Mouse (Mus musculus): ENCODE data around the gene Plac1.
"Not testable (repeated sequence)": the region's sequence is repeated elsewhere in the genome, so short reads cannot be mapped to it uniquely, and the experiment has no call there.

Gene Plac1

DNA sequence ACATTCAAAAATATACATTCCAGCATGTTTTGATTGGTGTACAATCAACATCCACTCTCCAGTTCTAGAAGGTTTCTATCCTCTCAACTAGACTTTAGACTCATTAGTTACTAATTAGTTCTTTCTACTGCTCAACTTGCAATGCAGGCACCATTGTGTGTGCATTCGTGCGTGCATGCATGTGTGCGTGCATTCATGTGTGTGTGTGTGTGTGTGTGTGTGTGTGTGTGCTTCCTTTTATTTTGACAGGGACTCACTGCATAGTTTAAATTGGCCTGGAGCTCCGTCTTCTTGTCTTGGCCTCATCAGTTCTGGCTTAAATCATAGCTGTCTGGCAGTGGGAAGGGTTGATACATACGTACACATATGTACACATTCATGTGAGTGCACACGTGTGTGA is 198.9 kb downstream of the Plac1 start:
- DNase-seq: no peak

DNA sequence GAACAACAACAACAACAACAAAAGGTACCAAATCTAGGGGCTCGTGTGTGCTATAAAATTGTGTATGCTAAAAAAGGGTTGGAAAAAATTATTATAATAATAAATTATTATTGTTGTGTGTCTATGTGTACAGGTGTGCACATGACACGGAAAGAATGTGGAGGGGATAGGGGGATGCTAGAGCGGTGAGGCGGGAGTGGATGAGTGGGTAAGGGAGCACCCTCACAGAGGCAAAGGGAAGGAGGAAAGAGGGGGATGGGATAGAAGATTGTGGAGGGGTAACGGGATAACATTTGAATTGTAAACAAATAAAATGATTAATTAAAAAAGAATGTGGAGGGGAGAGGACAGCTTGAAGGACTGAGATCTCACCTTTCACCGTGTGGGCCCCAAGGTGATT is 199.8 kb downstream of the Plac1 start:
- DNase-seq: no peak

DNA sequence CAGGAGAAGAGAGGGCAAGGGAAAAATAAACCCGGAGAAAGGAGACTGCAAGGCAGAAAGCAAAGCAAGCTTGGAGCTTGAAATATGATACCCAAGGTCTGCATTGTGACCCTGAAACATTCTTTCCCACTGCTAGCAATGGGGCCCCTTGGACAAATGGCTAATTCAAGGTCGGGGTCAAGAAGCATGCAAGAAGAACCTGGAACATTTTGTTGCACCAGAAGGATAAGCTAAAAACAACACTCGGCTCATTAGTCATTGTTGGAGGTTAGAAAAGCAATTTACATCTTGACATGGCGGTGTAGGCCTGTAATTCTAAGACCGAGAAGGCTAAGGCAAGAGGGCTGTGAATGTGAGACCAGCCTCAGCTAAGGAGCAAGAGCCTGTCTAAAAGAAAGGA is 200.3 kb downstream of the Plac1 start:
- no peak for DNase-seq

DNA sequence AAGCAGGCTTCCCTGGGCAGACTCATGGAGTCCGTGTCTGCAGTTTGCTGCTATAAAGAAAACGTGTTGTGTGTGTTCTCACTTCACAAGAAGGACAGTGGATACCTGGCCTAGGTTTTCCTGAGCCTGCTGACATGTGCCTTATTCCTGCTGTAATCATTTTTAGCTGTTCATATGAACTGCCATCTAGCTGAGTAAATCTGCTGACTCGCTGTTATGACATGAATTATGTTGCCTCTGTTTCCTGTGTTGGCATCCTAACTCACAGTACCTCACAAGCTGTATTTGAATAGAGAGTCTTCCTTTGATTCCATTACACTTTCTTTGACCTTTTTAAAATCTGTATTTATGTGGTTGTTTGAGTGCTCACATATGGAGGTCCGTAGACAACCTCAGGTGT is 201.7 kb downstream of the Plac1 start:
- no peak for DNase-seq

DNA sequence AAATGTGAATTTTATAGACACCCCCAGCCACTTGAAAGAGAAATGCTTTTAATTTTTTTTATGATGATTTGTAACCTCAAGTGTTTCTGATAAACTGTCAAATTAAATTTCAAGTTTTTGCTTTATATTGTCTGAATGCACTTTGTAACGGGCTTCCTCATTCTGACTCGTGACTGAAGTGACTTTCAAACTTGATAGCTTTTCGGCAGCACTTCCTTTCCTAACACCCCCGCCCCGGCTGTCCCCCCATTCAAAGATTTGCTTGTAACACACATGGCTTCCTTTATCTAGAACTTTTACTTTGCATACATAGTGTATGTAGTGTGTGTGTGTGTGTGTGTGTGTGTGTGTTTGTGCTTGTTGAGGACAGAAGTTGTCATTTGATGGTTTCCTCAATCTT is 210.4 kb downstream of the Plac1 start:
- DNase-seq: no peak

DNA sequence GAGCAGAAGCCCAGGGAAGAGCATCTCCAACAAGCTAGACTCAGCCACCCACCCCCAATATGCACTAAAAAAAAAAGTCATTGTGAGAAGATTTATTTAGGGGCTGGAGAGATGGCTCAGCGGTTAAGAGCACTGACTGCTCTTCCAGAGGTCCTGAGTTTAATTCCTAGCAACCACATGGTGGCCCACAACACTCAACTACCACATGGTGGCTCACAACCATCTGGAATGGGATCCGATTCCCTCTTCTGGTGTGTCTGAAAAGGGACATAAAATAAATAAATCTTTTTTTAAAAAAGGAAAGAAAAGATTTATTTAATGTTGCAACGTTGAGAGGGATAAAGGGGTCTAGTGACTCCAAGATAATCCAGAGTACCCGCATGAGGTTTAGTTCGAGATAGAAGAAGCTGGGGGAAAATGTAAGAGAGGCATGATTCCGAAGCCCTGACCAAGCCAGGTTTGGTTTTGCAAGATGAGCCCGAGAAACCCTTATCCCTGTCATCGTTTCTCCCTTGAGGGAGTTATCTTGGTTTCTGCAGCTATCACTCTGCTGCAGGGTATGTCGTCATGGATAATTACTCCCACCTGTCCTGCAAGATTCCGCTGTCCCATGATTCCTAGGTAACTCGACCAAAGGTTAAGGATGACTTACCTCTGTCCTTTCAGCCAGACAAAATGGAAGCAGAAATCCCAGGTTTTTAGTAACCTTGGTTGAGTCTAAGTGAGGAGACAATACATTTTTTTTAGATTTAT is 214.3 kb downstream of the Plac1 start:
- DNase-seq: no peak

DNA sequence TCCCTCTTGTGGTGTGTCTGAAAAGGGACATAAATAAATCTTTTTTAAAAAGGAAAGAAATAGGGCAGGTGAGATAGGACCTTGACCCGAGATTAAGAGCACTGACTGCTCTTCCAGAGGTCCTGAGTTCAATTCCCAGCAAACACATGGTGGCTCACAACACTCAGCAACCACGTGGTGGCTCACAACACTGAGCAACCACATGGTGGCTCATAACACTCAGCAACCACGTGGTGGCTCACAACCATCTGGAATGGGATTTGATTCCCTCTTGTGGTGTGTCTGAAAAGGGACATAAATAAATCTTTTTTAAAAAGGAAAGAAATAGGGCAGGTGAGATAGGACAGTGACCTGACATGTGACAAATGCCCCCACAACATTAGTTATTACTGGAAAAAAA is 215.6 kb downstream of the Plac1 start:
- not testable (repeated sequence) for DNase-seq

DNA sequence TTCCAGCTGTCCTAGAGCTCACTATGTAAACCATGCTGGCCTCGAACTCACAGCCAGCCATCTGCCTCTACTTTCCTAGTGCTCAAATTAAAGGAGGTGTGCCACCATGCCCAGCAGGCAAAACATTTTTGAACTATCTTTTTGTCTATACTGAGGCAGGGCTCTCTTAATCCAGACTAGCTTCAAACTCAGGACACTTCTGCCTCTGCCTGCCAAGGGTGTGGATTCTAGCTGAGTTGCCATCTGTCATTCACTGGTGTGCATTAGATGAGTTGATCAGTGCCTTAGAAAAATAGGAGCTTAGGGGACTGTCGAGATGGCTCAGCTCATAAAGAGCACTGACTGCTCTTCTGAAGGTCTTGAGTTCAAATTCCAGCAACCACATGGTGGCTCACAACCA is 216.9 kb downstream of the Plac1 start:
- DNase-seq: no peak

All from right cerebral cortex, postnatal 4 days (tissue).